In the genomic region with DNA sequence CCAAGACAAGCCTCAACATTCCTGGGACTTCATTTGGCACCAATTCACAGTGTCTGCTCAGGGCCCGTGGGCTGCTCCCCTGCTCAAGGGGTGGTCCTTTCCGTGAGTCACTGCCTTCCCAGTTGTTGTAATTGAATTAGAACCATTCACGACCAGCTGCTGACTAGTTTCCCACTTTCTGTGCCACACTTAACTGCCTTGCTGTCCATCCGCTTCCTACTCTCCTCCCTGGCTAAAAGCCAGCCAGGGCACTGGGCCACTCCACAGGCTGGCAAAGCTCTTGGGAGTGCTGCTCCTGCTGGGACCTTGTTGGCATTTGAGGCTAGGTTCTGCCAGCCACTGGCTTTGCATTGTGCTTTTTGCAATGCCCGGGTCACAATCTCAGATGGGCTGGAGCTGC, we compare ENCODE assay signal across 10 mouse cellular contexts. TPM values are rescaled to one million over a fixed set of nuclear protein-coding genes. Genes with fewer than 3 reads are reported as not detected.
A peak's percentile ranks its signal among the peaks of the same experiment; 100 is the strongest.
DNase-seq lines count a peak whose midpoint lies in the region; ATAC-seq lines count a peak whose summit lies in the region.
"Had no signal": no experiment of that assay in that cellular context is flagged by ENCODE, and none has a peak within 500 bp of the region (broad histone marks: within the 10 kb centered on the region; RNA-seq: fewer than 3 reads in every experiment).

No protein-coding gene starts in this region.

- 0 out of 2 replicates have a peak, but pooled peaks cover 2% of the 10 kb centered on the region for H3K4me1 ChIP-seq in forebrain, embryonic 14.5 days (ENCODE audit: control insufficient read depth, insufficient read depth, low read length)
- H3K4me1 ChIP-seq in forebrain, embryonic 12.5 days: no peaks in the 10 kb centered on the region
- no peaks in the 10 kb centered on the region for H3K4me1 ChIP-seq in midbrain, embryonic 15.5 days

- 52% methylated on average over 5 of the region's 5 CpGs for WGBS in forebrain, embryonic 14.5 days
- WGBS in forebrain, embryonic 12.5 days: 68% methylated on average over 5 of the region's 5 CpGs
- 54% methylated on average over 5 of the region's 5 CpGs for WGBS in midbrain, embryonic 15.5 days

- no peaks in the 10 kb centered on the region for H3K27me3 ChIP-seq in forebrain, embryonic 14.5 days (replicated peaks; ENCODE audit: control insufficient read depth, insufficient read depth, low read length)
- no peaks in the 10 kb centered on the region for H3K27me3 ChIP-seq in forebrain, embryonic 12.5 days
- no peaks in the 10 kb centered on the region for H3K27me3 ChIP-seq in midbrain, embryonic 15.5 days (replicated peaks)

- H3K9ac ChIP-seq in forebrain, embryonic 14.5 days (ENCODE audit: low read length): no peak overlapping the region
- H3K9ac ChIP-seq in forebrain, embryonic 12.5 days: no peak overlapping the region
- H3K9ac ChIP-seq in midbrain, embryonic 15.5 days: no peak overlapping the region
- H3K9ac ChIP-seq: heart, embryonic 13.5 days had no signal

- H3K36me3 ChIP-seq in forebrain, embryonic 14.5 days (ENCODE audit: control insufficient read depth, insufficient read depth, low read length): peaks cover 76% of the 10 kb centered on the region
- H3K36me3 ChIP-seq in forebrain, embryonic 12.5 days (replicated peaks): peaks cover 87% of the 10 kb centered on the region
- peaks cover 42% of the 10 kb centered on the region for H3K36me3 ChIP-seq in midbrain, embryonic 15.5 days (replicated peaks)
- H3K36me3 ChIP-seq: heart, embryonic 13.5 days had no signal

- H3K4me3 ChIP-seq in forebrain, embryonic 14.5 days (ENCODE audit: low read depth, low read length): no peak overlapping the region
- no peak overlapping the region for H3K4me3 ChIP-seq in forebrain, embryonic 12.5 days (replicated peaks)
- no peak overlapping the region for H3K4me3 ChIP-seq in midbrain, embryonic 15.5 days
- H3K4me3 ChIP-seq: heart, embryonic 13.5 days had no signal

- H3K27ac ChIP-seq in forebrain, embryonic 14.5 days (ENCODE audit: low read depth, low read length): no peak overlapping the region
- no peak overlapping the region for H3K27ac ChIP-seq in forebrain, embryonic 12.5 days
- no peak overlapping the region for H3K27ac ChIP-seq in midbrain, embryonic 15.5 days
- H3K27ac ChIP-seq: heart, embryonic 13.5 days had no signal

- DNase-seq in forebrain, embryonic 14.5 days (ENCODE audit: low spot score): peak; percentile 54
- peak; percentile 10 for DNase-seq in right cerebral cortex, adult 18-20 months
- DNase-seq in right cerebral cortex, adult 2 months (ENCODE audit: low spot score in 2 of 2): no peak
- peak; percentile 65 to 73 for DNase-seq in heart, postnatal 10 days
- DNase-seq in retina, postnatal 7 days (ENCODE audit: low read depth, low spot score): peak; percentile 11
- no peak for DNase-seq in yolk sac, embryonic 10.5 days (ENCODE audit: low spot score)

- intact Hi-C loops in heart, postnatal 10 days (cut with DNase I): no loop called here

- H3K9me3 ChIP-seq in forebrain, embryonic 14.5 days (replicated peaks; ENCODE audit: control insufficient read depth, low read length): no peaks in the 10 kb centered on the region
- H3K9me3 ChIP-seq in forebrain, embryonic 12.5 days: 0 out of 2 replicates have a peak, but pooled peaks cover 3% of the 10 kb centered on the region
- no peaks in the 10 kb centered on the region for H3K9me3 ChIP-seq in midbrain, embryonic 15.5 days
- H3K9me3 ChIP-seq: heart, embryonic 13.5 days had no signal

- H3K4me2 ChIP-seq in forebrain, embryonic 14.5 days (ENCODE audit: low read length): no peak overlapping the region
- no peak overlapping the region for H3K4me2 ChIP-seq in forebrain, embryonic 12.5 days
- no peak overlapping the region for H3K4me2 ChIP-seq in midbrain, embryonic 15.5 days
- H3K4me2 ChIP-seq: heart, embryonic 13.5 days had no signal

- 0 out of 2 replicates have a peak, but pooled peaks have one; percentile 29 for ATAC-seq in forebrain, embryonic 14.5 days
- ATAC-seq in forebrain, embryonic 12.5 days (ENCODE audit: low FRiP score): no peak
- ATAC-seq in midbrain, embryonic 15.5 days (replicated peaks): no peak

RNA-seq across cellular contexts. Expression of a gene that starts 59.0 kb away (rescaled TPM):
- polyA plus RNA-seq in forebrain, embryonic 14.5 days (2014; fragmentation: Nextera tagmentation; extraction: Ambion mirVana): 72.5 and 92.1 TPM in 2 replicates
- 45.9 and 55.9 TPM in 2 replicates for polyA plus RNA-seq in forebrain, embryonic 12.5 days (2016; fragmentation: Nextera tagmentation; extraction: Ambion mirVana)
- 1 to 10 TPM; 1.3 to 2.0 TPM for total RNA-seq in heart, postnatal 10 days (2021)
- 110 and 116 TPM in 2 replicates for polyA plus RNA-seq in midbrain, embryonic 15.5 days (2015; fragmentation: Nextera tagmentation; extraction: Ambion mirVana)
- total RNA-seq: liver, adult 2 months had no signal

Comparison
In these comparisons a context has a peak if more than half of its experiments do, and no peak if none do; other contexts are left out.
1. DNase-seq: peak in forebrain, embryonic 14.5 days (single experiment), right cerebral cortex, adult 18-20 months (single experiment), heart, postnatal 10 days (2 of 2) and retina, postnatal 7 days (single experiment); none in right cerebral cortex, adult 2 months (0 of 2) and yolk sac, embryonic 10.5 days (single experiment).